Mouse (Mus musculus) stomach, embryonic 14.5 days (tissue): ENCODE data around the gene Pnma1. TPM values are rescaled to one million over a fixed set of nuclear protein-coding genes. Genes with fewer than 3 reads are reported as not detected.

ENCODE experiments used
- ATAC-seq: fragments of 200-750 bp; cut with Nextera tagmentation; 2 replicates; pipeline ENCODE4 v1.8.0; 2017; ENCODE audit warnings: low read depth, moderate TSS enrichment; ENCODE audit not compliant: insufficient number of reproducible peaks, insufficient read depth, low FRiP score
- H3K27ac ChIP-seq: fragments of 300-500 bp; sonication (generic); 2 replicates; pipeline ENCODE4 v1.5.1; 2014; ENCODE audit warnings: mild to moderate bottlenecking, low read length, moderate library complexity, mixed read lengths
- H3K27me3 ChIP-seq: fragments of 300-500 bp; sonication (generic); 2 replicates; pipeline ENCODE4 v1.6.1; 2014; ENCODE audit warnings: low read length, control low read depth, mixed read lengths; ENCODE audit not compliant: control insufficient read depth, insufficient read depth
- H3K36me3 ChIP-seq: fragments of 300-500 bp; sonication (generic); 2 replicates; pipeline ENCODE4 v1.6.1; 2014; ENCODE audit warnings: mild to moderate bottlenecking, control low read depth, low read length, moderate library complexity, mixed read lengths; ENCODE audit not compliant: control insufficient read depth, insufficient read depth
- H3K4me1 ChIP-seq: fragments of 300-500 bp; sonication (generic); 2 replicates; pipeline ENCODE4 v1.6.1; 2014; ENCODE audit warnings: low read length, control low read depth, mixed read lengths; ENCODE audit not compliant: control insufficient read depth, insufficient read depth
- H3K4me2 ChIP-seq: fragments of 300-500 bp; sonication (generic); replicated peaks from 2 replicates; pipeline ENCODE4 v1.6.1; 2014; ENCODE audit warnings: low read depth, low read length, control low read depth
- H3K4me3 ChIP-seq: fragments of 300-500 bp; sonication (generic); 2 replicates; pipeline ENCODE4 v1.5.1; 2014; ENCODE audit warnings: low read depth, low read length, control low read depth
- H3K9ac ChIP-seq: fragments of 300-500 bp; sonication (generic); replicated peaks from 2 replicates; pipeline ENCODE4 v1.6.1; 2014; ENCODE audit warnings: low read depth, mild to moderate bottlenecking, control low read depth, low read length, moderate library complexity, mixed read lengths
- H3K9me3 ChIP-seq: fragments of 300-500 bp; sonication (generic); 2 replicates; pipeline ENCODE4 v1.6.1; 2016; ENCODE audit warnings: low read depth, low read length, control low read depth; ENCODE audit not compliant: control insufficient read depth
- WGBS: fragments of 180-500 bp; shearing (Covaris S2); extraction: QIAGEN DNeasy Blood & Tissue Kit; methylation state at CpG from one replicate; pipeline ENCODE4 v1.1.7; 2014; 5-methylcytosine and 5-hydroxymethylcytosine counted together
- polyA plus RNA-seq: library from polyadenylated mRNA; unstranded; fragments of >200 nt; fragmentation: Nextera tagmentation; extraction: Ambion mirVana; gene quantifications from 2 replicates; pipeline ENCODE4 v1.2.1, GENCODE M21; 2014

Pnma1 gene
- 0.45 and 0.90 TPM in 2 replicates for polyA plus RNA-seq

GRCm38 (mm10) chr12:84147954-84148621 lies at the start of gene Pnma1:
Pnma1 (minus strand) TSS chr12:84148489.
- 2% methylated on average over 43 of the region's 50 CpGs for WGBS
- peak within 1 kb of the TSS; percentile 70 for H3K4me2 ChIP-seq
- ATAC-seq: peak; percentile 74
- peaks cover 11% of the 10 kb centered on the region for H3K36me3 ChIP-seq
- peak within 1 kb of the TSS; percentile 23; the same call in 1 of the 2 replicates for H3K9ac ChIP-seq
- no peaks in the 10 kb centered on the region for H3K9me3 ChIP-seq
- H3K27ac ChIP-seq: no peak within 1 kb of the TSS
- H3K27me3 ChIP-seq: no peaks in the 10 kb centered on the region
- H3K4me3 ChIP-seq: peak within 1 kb of the TSS; percentile 36
- peaks cover 6% of the 10 kb centered on the region; the same call in 1 of the 2 replicates for H3K4me1 ChIP-seq

DNA sequence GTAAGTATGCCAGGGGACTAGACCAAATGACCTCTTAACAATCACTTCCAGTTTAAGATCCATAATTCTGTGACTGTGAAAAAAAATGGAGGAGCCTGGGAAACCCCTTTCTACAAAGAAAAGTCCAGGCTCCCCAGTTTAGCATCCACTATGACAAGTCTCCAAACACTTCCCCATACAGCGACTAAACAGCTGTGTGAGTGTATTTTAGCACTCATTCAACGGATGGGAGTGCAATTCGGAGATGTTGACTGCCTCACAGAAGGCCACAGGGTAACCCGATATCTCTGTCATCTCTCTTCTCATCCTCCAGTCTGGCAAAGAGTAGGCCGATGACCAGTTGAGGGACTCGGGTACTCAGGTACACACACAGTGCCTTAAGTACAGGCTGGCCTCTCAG lies 46.9 kb upstream of the Pnma1 start:
- H3K4me2 ChIP-seq: no peak overlapping the region
- no peaks in the 10 kb centered on the region for H3K36me3 ChIP-seq
- WGBS: 36% methylated on average over 6 of the region's 6 CpGs
- peaks cover 53% of the 10 kb centered on the region for H3K4me1 ChIP-seq
- no peak for ATAC-seq
- no peaks in the 10 kb centered on the region for H3K27me3 ChIP-seq
- H3K9me3 ChIP-seq: no peaks in the 10 kb centered on the region
- no peak overlapping the region for H3K4me3 ChIP-seq
- no peak overlapping the region for H3K27ac ChIP-seq
- no peak overlapping the region for H3K9ac ChIP-seq

DNA sequence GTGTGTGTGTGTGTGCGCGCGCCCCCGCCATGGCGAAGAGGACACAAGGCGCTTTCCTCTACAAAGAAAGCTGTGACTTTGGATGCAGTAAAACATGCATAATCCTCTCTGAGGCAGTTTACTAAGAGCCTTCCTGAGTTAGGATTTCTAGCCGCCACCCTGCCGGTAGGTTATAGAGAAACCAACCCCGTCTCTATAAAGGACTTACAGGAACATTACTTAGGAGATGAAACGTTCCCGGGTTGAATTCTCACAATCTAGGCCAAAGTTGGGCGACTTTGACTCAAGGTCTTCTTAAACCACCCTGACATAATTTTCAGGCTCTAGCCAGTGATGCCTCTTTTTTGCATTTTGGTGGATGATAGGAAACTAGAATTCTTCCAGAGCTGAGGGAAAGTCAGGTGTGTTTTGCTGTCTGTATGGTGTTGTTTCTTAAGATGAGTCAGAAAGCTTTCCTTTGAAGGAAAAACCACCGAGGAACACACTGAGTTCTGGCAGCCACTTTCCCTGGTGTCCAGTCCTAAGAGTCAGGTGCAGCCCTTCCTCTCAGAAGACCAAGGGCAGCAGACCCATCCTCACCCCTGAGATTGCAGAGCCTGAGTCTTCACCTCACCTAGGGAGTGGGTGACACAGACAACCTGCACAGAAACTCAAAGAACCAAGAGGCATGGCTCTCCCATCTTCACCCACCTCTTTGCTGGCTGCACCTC lies 46.3 kb upstream of the Pnma1 start:
- 2% methylated on average over 13 of the region's 13 CpGs for WGBS
- H3K27ac ChIP-seq: peak overlapping the region; percentile 99
- no peaks in the 10 kb centered on the region for H3K9me3 ChIP-seq
- ATAC-seq: no peak
- H3K4me2 ChIP-seq: peak overlapping the region; percentile 97
- H3K4me3 ChIP-seq: peak overlapping the region; percentile 81
- 0 out of 2 replicates have a peak overlapping the region, but pooled peaks have one; percentile 10 for H3K9ac ChIP-seq
- no peaks in the 10 kb centered on the region for H3K36me3 ChIP-seq
- H3K27me3 ChIP-seq: no peaks in the 10 kb centered on the region
- peaks cover 59% of the 10 kb centered on the region for H3K4me1 ChIP-seq

DNA sequence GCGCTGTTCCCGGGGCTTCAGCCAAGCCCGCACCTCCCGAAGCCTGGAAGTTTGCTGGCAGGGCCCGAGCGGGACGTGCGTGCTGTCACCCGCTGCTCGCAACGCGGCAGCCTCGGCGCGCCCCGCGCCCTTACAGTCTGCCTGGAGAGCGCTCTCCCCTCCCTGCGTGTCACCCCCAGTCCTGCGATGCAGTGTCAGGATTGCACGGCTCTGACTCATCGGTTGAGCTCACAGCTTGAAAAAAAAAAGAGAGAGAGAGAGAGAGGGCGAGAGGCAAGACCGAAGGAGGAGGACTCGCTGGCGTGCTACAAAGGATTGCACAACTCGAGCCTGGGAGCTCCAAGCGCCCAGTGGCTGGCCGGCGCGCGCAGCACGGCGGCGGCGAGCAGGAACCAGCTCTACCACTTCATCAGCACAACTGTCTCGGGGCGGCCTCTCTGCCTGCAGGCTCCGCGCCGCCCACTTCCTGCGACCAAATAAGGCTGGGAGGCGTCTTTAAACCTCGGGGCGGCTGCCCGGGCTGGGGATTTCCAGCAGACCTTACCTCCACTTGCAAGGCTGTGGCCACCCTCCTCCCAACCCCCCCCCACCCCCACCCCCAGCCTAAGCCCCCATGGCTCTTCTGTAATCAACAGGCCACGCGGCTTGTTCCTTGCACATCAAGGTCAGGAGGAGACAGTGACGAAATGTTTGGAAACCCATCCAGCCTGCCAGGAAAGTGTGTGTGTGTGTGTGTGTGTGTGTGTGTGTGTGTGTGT lies 45.5 kb upstream of the Pnma1 start:
- no peaks in the 10 kb centered on the region for H3K36me3 ChIP-seq

DNA sequence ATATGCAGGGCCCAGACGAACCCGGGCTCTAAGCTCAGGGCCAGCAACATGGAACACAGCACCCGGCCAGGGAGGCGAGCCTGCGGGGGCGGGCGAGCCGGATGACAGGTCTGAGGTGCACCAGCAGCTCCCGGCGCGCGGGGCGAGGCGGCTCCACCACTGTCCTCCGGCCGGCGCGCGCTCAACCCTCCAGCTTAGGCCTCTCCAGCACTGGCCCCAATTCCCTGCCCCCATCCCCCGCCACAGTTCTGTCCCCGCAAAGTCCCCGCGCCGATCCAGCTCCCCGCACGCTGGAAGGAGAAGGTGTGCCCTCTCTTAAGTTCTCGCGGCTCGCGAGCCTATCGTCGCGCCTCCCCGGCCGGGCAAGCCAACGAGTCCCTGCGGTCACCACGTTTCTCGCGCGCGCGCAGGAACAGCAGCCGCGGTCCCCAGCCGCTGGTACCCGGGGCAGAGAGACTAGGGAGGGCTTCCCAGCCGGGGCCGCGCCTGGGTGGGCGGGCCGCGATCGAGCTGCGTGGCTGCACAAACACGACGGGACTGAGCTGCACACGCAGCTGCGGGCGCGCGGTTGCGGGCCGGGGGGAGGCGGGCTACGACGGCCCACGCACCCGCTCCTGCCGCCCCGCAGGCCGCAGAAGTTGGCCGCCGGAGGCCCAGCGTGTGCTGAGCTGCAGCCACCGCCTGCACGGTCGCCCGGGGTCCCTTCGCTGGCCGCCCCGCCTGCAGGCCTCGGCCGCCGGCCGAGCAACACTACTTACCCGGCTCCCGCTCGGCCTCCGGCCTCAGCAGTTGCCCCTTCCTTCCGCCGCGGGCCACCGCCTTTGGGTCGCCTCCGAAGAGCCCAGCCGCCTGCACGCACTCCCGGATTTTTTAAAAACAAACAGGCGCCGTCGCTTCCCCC lies 44.7 kb upstream of the Pnma1 start:
- peak overlapping the region; percentile 94 for H3K9ac ChIP-seq
- peak overlapping the region; percentile 97 for H3K4me2 ChIP-seq
- H3K27ac ChIP-seq: peak overlapping the region; percentile 99
- H3K9me3 ChIP-seq: no peaks in the 10 kb centered on the region
- WGBS: under 1% methylated on average over 92 of the region's 102 CpGs
- H3K4me3 ChIP-seq: peak overlapping the region; percentile 81
- peaks cover 63% of the 10 kb centered on the region for H3K4me1 ChIP-seq
- H3K27me3 ChIP-seq: no peaks in the 10 kb centered on the region
- peak; percentile 12; the same call in 1 of the 2 replicates for ATAC-seq
- H3K36me3 ChIP-seq: no peaks in the 10 kb centered on the region

More for the DNA sequence above, 45.5 kb upstream of the Pnma1 start:
- WGBS: under 1% methylated on average over 49 of the region's 49 CpGs
- Histone ChIP-seq H3K27me3 (no peaks in the 10 kb centered on the region), H3K27ac (peak overlapping the region; percentile 99), H3K9me3 (no peaks in the 10 kb centered on the region), H3K4me3 (peak overlapping the region; percentile 81), H3K4me2 (peak overlapping the region; percentile 97), H3K4me1 (peaks cover 63% of the 10 kb centered on the region), H3K9ac (peak overlapping the region; percentile 94)
- peak; percentile 91 for ATAC-seq

DNA sequence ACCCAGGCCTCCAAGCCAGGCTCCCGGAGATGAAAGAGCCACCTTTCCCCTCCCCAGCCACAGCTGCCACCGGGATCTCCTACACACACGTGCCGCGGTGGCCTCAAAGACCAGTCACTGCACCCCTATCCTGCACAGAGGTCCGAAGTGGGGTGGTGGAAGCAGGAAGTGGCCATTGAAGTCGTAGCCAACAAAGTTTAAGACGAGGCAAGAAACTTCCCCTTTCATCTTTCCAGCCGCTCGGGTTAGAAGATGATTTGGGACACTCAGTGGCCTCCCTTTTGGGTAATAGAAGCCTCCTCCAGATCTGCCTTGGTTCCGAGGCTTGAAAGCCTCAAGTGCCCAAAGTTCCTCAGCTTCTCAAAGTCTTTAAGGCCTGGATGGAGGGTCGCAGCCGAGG lies 44.0 kb upstream of the Pnma1 start:
- Histone ChIP-seq H3K9me3 (no peaks in the 10 kb centered on the region), H3K4me2 (peak overlapping the region; percentile 97), H3K9ac (peak overlapping the region; percentile 94), H3K27ac (peak overlapping the region; percentile 99), H3K4me1 (peaks cover 69% of the 10 kb centered on the region), H3K4me3 (peak overlapping the region; percentile 81), H3K27me3 (no peaks in the 10 kb centered on the region), H3K36me3 (no peaks in the 10 kb centered on the region)
- WGBS: 4% methylated on average over 13 of the region's 13 CpGs
- ATAC-seq: no peak

- Histone ChIP-seq H3K4me3 (peak overlapping the region; percentile 81), H3K9ac (0 out of 2 replicates have a peak overlapping the region, but pooled peaks have one; percentile 94), H3K27me3 (no peaks in the 10 kb centered on the region), H3K36me3 (no peaks in the 10 kb centered on the region), H3K27ac (no peak overlapping the region), H3K4me2 (peak overlapping the region; percentile 97), H3K4me1 (peaks cover 70% of the 10 kb centered on the region), H3K9me3 (no peaks in the 10 kb centered on the region)
- WGBS: 20% methylated on average over 5 of the region's 5 CpGs
- ATAC-seq: no peak
Observed at GRCm38 (mm10) chr12:84191770-84192169, 43.5 kb upstream of the Pnma1 start.
